Mouse (Mus musculus) bone marrow, adult 2 months (tissue): Measurements from ENCODE around the gene Agxt2. TPM values are rescaled to one million over a fixed set of nuclear protein-coding genes. Genes with fewer than 3 reads are reported as not detected.

ENCODE experiments used
- H3K27ac ChIP-seq: fragments of 200-500 bp; 2 replicates; pipeline ENCODE4 v1.5.1; 2012; ENCODE audit warnings: low read depth, mild to moderate bottlenecking, control low read depth, inconsistent platforms, low read length; ENCODE audit not compliant: control insufficient read depth, poor library complexity, insufficient read depth
- H3K4me1 ChIP-seq: fragments of 200-500 bp; 2 replicates; pipeline ENCODE4 v1.6.1; 2011; ENCODE audit warnings: low read length; ENCODE audit not compliant: control insufficient read depth, insufficient read depth
- H3K4me3 ChIP-seq: fragments of 200-500 bp; replicated peaks from 2 replicates; pipeline ENCODE3; 2011; ENCODE audit warnings: mild to moderate bottlenecking, low read depth, low read length, control low read depth; ENCODE audit not compliant: control insufficient read depth
- CTCF ChIP-seq: fragments of 200-500 bp; IDR thresholded peaks from 2 replicates; pipeline ENCODE4 v1.5.1; 2011; ENCODE audit warnings: low read length, control low read depth; ENCODE audit not compliant: control insufficient read depth, insufficient read depth
- POLR2A ChIP-seq: fragments of 200-500 bp; IDR thresholded peaks from 2 replicates; pipeline ENCODE4 v1.6.1; 2011; ENCODE audit warnings: low read depth, mild to moderate bottlenecking, control low read depth, low read length, borderline replicate concordance; ENCODE audit not compliant: control insufficient read depth
- WGBS: fragments of 180-500 bp; shearing (Covaris S2); methylation state at CpG from one replicate; pipeline ENCODE4 v1.1.7; 2018; 5-methylcytosine and 5-hydroxymethylcytosine counted together
- polyA plus RNA-seq: library from polyadenylated mRNA; stranded (reverse); fragments of >200 nt; gene quantifications from 2 replicates; pipeline ENCODE4 v1.2.4, GENCODE M21; 2011; ENCODE audit warnings: low replicate concordance; ENCODE audit not compliant: missing spikeins, insufficient read depth, insufficient read length

Agxt2 gene
- polyA plus RNA-seq, 1 experiment, result not detected

GRCm38 (mm10) chr15:10366331-10366730, 8.0 kb downstream of the Agxt2 start:
- Histone ChIP-seq H3K4me1 (no peaks in the 10 kb centered on the region), H3K4me3 (no peak overlapping the region), H3K27ac (no peak overlapping the region)
- whole genome bisulfite sequencing, result 84% methylated on average over 2 of the region's 2 CpGs
- no peak for TF ChIP-seq POLR2A
- no peak for TF ChIP-seq CTCF

- H3K27ac ChIP-seq, result no peak overlapping the region
- TF ChIP-seq CTCF, result no peak
- no peak for TF ChIP-seq POLR2A
- 73% methylated on average over 3 of the region's 3 CpGs for WGBS
- H3K4me3 ChIP-seq, result no peak overlapping the region
- H3K4me1 ChIP-seq, result no peaks in the 10 kb centered on the region
These were observed 17.1 kb downstream of the Agxt2 start for GRCm38 (mm10) chr15:10375404-10375803.

DNA sequence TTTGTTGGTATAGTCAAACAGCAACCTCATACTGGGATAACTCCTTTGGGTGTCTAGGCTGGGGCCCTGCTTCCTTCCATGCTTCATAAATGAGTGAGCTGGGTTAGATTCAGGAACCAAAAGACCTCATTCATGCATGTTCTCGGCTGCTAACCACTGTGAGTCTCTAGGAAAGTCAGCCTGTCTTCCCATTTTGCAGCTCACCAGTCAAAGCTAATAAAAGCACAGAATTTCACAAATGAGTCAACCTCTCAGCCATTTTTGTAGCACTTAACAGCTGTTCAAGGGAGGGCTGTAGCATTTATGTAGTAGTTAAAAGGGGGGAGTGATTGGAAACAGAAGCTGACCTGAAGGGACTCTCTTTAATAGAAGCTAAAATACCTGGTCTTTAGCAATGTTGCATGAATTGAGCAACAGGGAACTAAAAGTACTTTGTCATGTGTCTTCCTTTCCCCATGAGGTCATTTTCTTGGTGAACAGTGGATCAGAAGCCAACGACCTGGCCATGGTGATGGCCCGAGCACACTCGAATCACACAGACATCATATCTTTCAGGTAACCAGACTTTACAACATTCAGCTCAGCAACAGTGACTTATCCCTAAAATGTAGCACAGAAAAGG, 20.1 kb downstream of the Agxt2 start:
- TF ChIP-seq CTCF (no peak), POLR2A (no peak)
- Histone ChIP-seq H3K4me1 (no peaks in the 10 kb centered on the region), H3K27ac (no peak overlapping the region), H3K4me3 (no peak overlapping the region)
- WGBS, result 66% methylated on average over 4 of the region's 4 CpGs

- TF ChIP-seq POLR2A (no peak), CTCF (no peak)
- no peak overlapping the region for H3K4me3 ChIP-seq
- WGBS, result 85% methylated on average over 3 of the region's 3 CpGs
- H3K4me1 ChIP-seq, result no peaks in the 10 kb centered on the region
- H3K27ac ChIP-seq, result no peak overlapping the region
These were observed 21.6 kb downstream of the Agxt2 start for GRCm38 (mm10) chr15:10379757-10380458.

- 66% methylated on average over 2 of the region's 2 CpGs for WGBS
- Histone ChIP-seq H3K4me1 (no peaks in the 10 kb centered on the region), H3K4me3 (no peak overlapping the region), H3K27ac (no peak overlapping the region)
- no peak for TF ChIP-seq CTCF
- no peak for TF ChIP-seq POLR2A
These were observed 28.9 kb downstream of the Agxt2 start for GRCm38 (mm10) chr15:10387263-10387662.

DNA sequence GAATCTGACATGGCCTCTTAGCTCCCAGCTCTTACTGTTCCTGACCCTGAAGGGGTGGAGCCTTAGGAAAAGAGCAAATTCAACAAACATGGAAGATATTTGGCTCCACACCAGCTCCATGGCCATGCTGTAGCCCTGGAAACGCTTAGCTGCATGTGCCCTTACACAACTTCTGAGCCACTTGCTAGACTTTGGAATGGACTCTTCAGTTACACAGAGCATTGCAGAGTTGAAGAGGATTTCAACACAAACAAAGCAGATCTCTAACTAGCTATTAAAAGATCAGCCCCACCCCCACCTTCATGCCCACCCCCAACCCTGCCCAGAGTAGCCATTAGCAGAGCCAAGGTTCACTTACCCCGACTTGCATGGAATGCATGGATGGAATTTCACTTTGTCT, 41.5 kb downstream of the Agxt2 start:
- no peak overlapping the region for H3K27ac ChIP-seq
- WGBS, result 69% methylated on average over 2 of the region's 2 CpGs

DNA sequence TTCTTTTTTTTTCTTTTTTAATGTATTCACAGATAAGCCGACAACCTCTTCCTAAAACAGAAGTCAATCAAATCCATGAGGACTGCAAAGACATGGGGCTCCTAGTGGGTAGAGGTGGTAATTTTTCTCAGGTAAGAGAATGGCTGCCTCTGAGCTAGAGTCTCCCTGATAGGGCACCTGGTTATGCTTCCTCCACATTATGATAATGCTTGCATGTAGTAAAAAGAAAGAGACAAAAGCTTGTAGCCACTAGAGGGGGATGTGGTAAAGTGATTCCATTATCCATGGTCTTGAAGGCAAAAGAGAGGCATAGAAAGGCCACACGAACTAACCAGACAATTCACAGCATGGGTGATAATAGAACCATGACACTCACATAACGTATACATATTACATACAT, 42.1 kb downstream of the Agxt2 start:
- WGBS, result 59% methylated on average over 3 of the region's 3 CpGs
- no peak overlapping the region for H3K27ac ChIP-seq
- TF ChIP-seq CTCF, result no peak
- no peak for TF ChIP-seq POLR2A
- H3K4me1 ChIP-seq, result no peaks in the 10 kb centered on the region
- no peak overlapping the region for H3K4me3 ChIP-seq

More for the DNA sequence above, 41.5 kb downstream of the Agxt2 start:
- no peak overlapping the region for H3K4me3 ChIP-seq
- no peak for TF ChIP-seq POLR2A
- no peak for TF ChIP-seq CTCF
- no peaks in the 10 kb centered on the region for H3K4me1 ChIP-seq

- Histone ChIP-seq H3K4me3 (no peak overlapping the region), H3K4me1 (no peaks in the 10 kb centered on the region), H3K27ac (no peak overlapping the region)
- TF ChIP-seq CTCF, result no peak
- no peak for TF ChIP-seq POLR2A
- WGBS, result 81% methylated on average over 3 of the region's 3 CpGs
These were observed 51.5 kb downstream of the Agxt2 start for GRCm38 (mm10) chr15:10409842-10410241.

DNA sequence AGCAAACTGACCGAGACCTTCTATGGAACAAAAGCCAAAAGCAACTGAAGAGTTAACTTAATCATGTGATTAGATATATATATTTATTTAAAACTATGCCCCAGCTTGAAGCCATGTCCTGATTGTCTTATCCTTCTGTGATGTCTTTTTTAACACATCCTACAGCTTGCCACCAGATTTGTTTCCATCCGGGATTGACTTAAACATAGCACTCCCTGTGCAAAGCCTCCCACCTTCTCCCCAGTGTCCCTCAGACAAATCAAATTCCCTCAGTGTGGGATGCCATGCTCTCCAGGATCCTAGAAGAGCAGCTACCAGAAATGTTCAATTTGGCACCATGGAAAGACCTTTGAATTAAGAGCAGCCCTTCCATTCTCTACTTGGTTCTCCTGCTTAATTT, 52.5 kb downstream of the Agxt2 start:
- H3K4me1 ChIP-seq, result no peaks in the 10 kb centered on the region
- TF ChIP-seq CTCF (no peak), POLR2A (no peak)
- 81% methylated on average over 2 of the region's 2 CpGs for whole genome bisulfite sequencing
- no peak overlapping the region for H3K4me3 ChIP-seq
- no peak overlapping the region for H3K27ac ChIP-seq
